Mouse (Mus musculus) erythroblast, embryonic 14.5 days (primary cell): Measurements from ENCODE around the gene Nab1.

Experiments
- GATA1 ChIP-seq: IDR thresholded peaks from 2 replicates; pipeline ENCODE4 v1.6.1; 2012; ENCODE audit warnings: low read length, inconsistent platforms, mixed read lengths
- TAL1 ChIP-seq: IDR thresholded peaks from 3 replicates; pipeline ENCODE4 v1.6.1; 2012; ENCODE audit warnings: low read length, inconsistent platforms, mixed read lengths

- no peak for TF ChIP-seq TAL1
- TF ChIP-seq GATA1, result no peak
These were observed 1.6 kb downstream of the Nab1 start for GRCm38 (mm10) chr1:52498786-52499450.
